Comparison of ENCODE assay signal across 9 mouse cellular contexts in the genomic region with DNA sequence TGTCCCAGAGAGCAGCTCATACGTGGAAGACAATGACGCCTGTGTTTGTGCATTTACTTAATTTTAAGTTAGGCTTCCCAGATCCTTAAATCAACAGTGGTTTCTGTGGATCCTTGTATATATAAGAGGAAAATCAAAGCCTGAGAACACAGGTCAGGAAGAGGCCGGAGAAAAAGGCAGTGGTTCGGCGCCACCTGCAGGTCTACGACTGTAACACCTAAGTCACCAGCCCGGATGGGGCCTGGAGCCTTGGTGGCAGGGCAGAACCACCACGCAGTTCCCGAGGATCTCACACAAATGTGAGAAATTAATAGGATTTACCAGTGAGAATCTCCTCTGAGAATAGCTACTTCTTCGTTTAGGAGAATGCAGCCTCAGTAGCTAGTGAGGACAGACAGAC.
DNase-seq lines count a peak whose midpoint lies in the region; ATAC-seq and TF ChIP-seq lines count a peak whose summit lies in the region.
"Had no signal": no experiment of that assay in that cellular context is flagged by ENCODE, and none has a peak within 500 bp of the region (broad histone marks: within the 10 kb centered on the region; RNA-seq: fewer than 3 reads in every experiment).

No protein-coding gene starts in this region.

- H3K27ac ChIP-seq in heart, postnatal 0 days (ENCODE audit: low read depth) = no peak overlapping the region
- no peak overlapping the region for H3K27ac ChIP-seq in cortical plate, adult 2 months (ENCODE audit: insufficient read depth, low read length)

- no peak for TF ChIP-seq EP300 in heart, postnatal 0 days (IDR thresholded peaks at IDR 0.05; ENCODE audit: low read depth)

- H3K4me3 ChIP-seq in heart, postnatal 0 days (ENCODE audit: low read depth, low read length) = no peak overlapping the region
- H3K4me3 ChIP-seq in cortical plate, adult 2 months (ENCODE audit: insufficient read depth, low read length) = no peak overlapping the region
- H3K4me3 ChIP-seq: megakaryocyte, embryonic 14.5 days had no signal

- no peak for TF ChIP-seq POLR2A in cortical plate, adult 2 months (IDR thresholded peaks at IDR 0.05; ENCODE audit: extremely low read depth, insufficient read depth, low read length)

- ATAC-seq in heart, postnatal 0 days (ENCODE audit: insufficient read depth, low read depth) = no peak

- H3K4me2 ChIP-seq in heart, postnatal 0 days (ENCODE audit: low read depth, low read length) = no peak overlapping the region

- peak; percentile 11 for DNase-seq in heart, postnatal 0 days (ENCODE audit: low spot score)
- DNase-seq in heart, adult 11 months = no peak
- peak; percentile 34 for DNase-seq in ovary, postnatal 36 days (ENCODE audit: low spot score)
- no peak for DNase-seq in ovary, adult 18-20 months (ENCODE audit: low spot score)
- peak; percentile 66 to 67 for DNase-seq in kidney, postnatal 4 days
- DNase-seq in right cerebral cortex, adult 18-20 months = peak; percentile 39
- DNase-seq in thymus, postnatal 10 days (ENCODE audit: low spot score in 2 of 2) = no peak

- no peaks in the 10 kb centered on the region for H3K4me1 ChIP-seq in heart, postnatal 0 days (ENCODE audit: control insufficient read depth, insufficient read depth)
- no peaks in the 10 kb centered on the region for H3K4me1 ChIP-seq in cortical plate, adult 2 months (ENCODE audit: control insufficient read depth, insufficient read depth, low read length)
- H3K4me1 ChIP-seq: megakaryocyte, embryonic 14.5 days had no signal

- no peaks in the 10 kb centered on the region for H3K27me3 ChIP-seq in heart, postnatal 0 days (ENCODE audit: control insufficient read depth, insufficient read depth, low read length)
- H3K27me3 ChIP-seq: megakaryocyte, embryonic 14.5 days had no signal

- no peaks in the 10 kb centered on the region for H3K36me3 ChIP-seq in heart, postnatal 0 days (replicated peaks; ENCODE audit: control insufficient read depth, insufficient read depth, low read length)

- WGBS in heart, postnatal 0 days = 17% methylated on average over 10 of the region's 10 CpGs

- H3K9ac ChIP-seq in heart, postnatal 0 days (replicated peaks; ENCODE audit: low read depth, low read length) = no peak overlapping the region

- TF ChIP-seq CTCF in heart, postnatal 0 days (IDR thresholded peaks at IDR 0.05; ENCODE audit: low read depth) = peak; percentile 41
- peak; percentile 77 for TF ChIP-seq CTCF in cortical plate, adult 2 months (IDR thresholded peaks at IDR 0.05; ENCODE audit: extremely low read depth, insufficient read depth, low read length)

- H3K9me3 ChIP-seq in heart, postnatal 0 days (replicated peaks; ENCODE audit: control insufficient read depth, low read length) = no peaks in the 10 kb centered on the region
- H3K9me3 ChIP-seq: megakaryocyte, embryonic 14.5 days had no signal

Comparison
In these comparisons a context has a peak if more than half of its experiments do, and no peak if none do; other contexts are left out.
1. DNase-seq: peak in heart, postnatal 0 days (single experiment), ovary, postnatal 36 days (single experiment), kidney, postnatal 4 days (2 of 2) and right cerebral cortex, adult 18-20 months (single experiment); none in heart, adult 11 months (single experiment), ovary, adult 18-20 months (single experiment) and thymus, postnatal 10 days (0 of 2).